Mouse (Mus musculus): ENCODE measurements around the gene Dspp.

The Dspp gene

GRCm38 (mm10) chr5:104195086-104195485 is 24.6 kb downstream of the Dspp start:
- in situ Hi-C loops (cut with MseI, MboI): no loop called here

DNA sequence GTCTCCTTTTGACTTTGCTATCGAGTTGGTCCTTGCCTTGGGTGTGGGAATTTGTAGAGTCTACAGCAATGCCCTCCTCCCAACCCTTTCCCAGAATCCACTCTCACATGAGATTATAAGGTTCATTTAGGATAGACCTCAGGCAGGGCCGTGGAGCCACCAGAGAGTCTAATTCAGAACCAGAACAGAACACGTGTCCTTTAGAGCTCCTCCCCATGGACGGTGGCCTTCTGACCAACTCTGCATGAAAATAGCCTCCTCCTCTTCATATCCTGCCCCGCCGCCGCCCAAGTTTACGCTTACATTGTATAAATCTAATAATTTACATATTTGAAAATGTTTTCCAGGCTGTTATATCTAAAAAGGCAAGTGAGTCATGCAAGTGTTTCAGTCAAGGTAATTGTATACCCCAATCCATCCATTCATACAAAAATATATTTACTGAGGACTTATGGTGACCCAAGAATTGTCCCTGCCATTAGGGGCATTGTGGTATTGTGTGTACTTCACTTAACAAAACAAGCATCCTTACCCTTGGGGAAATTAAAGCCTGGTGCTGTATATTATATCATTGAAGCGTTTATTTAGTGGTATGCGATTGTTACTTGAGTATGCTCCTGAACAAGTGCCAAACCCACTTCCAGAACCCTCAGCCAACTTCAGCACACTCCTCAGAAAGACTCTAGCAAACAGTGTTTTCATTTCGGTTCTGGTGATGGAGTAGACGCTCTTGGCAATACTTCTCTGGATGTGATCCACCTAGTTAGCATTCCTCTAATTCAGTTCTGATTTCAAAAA is 30.8 kb downstream of the Dspp start:
- in situ Hi-C loops (cut with MseI, MboI): no loop called here

DNA sequence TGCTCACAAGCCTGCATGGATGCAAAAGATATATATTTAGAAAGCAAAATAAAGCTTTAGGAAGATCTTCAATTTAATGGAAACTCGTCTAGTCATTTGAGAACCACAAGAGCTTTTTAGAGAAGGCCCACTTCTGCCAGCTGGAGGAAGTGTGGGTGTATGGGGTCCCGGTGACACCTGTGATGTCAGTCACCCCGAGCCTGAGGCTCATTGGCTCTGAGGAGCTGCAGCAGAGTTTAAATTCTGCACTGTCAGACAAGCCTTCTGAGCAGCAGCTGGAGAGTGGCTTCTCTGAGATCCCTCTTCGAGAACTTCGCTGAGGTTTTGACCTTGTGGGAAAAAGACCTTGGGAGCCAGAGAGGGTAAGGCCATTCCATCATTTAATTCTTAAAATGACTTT is 31.8 kb downstream of the Dspp start, which contains the start of gene Dmp1:
TSS of gene Dmp1 (plus strand) at position 263 of the 400 bp plus-strand sequence.
- in situ Hi-C loops (cut with MseI, MboI): no loop called here

- in situ Hi-C loops (cut with MseI, MboI): no loop called here
Observed at GRCm38 (mm10) chr5:104212531-104212930, 42.0 kb downstream of the Dspp start.

GRCm38 (mm10) chr5:104218926-104219325 is 48.4 kb downstream of the Dspp start:
- in situ Hi-C loops (cut with MseI, MboI): loop anchor here (5.0 kb wide), 1 partner anchor 118 kb away; no protein-coding TSS in a partner anchor

- in situ Hi-C loops (cut with MseI, MboI): no loop called here
Observed at GRCm38 (mm10) chr5:104224299-104224698, 53.8 kb downstream of the Dspp start.

GRCm38 (mm10) chr5:104224750-104225149 is 54.2 kb downstream of the Dspp start:
- in situ Hi-C loops (cut with MseI, MboI): no loop called here

DNA sequence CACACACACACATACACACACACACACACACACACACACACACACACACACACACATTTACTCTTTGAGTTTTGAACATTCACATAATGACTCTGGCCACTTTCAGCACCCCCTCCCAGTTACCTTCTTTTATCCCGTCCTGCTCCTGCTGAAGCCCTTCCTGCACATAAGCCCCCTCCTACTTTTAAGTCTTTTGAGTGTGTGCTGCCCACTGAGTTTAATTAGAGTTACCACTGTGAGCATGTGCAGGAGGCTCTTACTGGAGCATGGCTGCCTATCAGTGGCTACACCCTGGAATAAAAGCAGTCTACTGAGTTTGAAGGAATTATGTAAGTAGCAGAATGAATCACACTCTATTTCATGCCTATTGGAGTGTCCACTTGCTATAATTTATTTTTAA is 58.0 kb downstream of the Dspp start:
- in situ Hi-C loops (cut with MseI, MboI): no loop called here

Data from mouse trophoblast stem cell (cell line).